Mouse (Mus musculus): ENCODE measurements around the gene Arl3. TPM values are rescaled to one million over a fixed set of nuclear protein-coding genes. Genes with fewer than 3 reads are reported as not detected.

Arl3 gene
- total and polyA plus RNA-seq, 2 experiments from 2014 or later = 66.2 to 220 TPM

- Histone ChIP-seq H3K36me3 (ENCODE audit: insufficient read depth, low read length) (0 out of 2 replicates have a peak, but pooled peaks cover 12% of the 10 kb centered on the region), H3K4me2 (ENCODE audit: low read depth, low read length) (no peak overlapping the region), H3K4me1 (ENCODE audit: insufficient read depth, low read length) (peaks cover 27% of the 10 kb centered on the region), H3K9me3 (ENCODE audit: low read length) (no peaks in the 10 kb centered on the region), H3K27me3 (ENCODE audit: insufficient read depth, low read length) (no peaks in the 10 kb centered on the region), H3K4me3 (ENCODE audit: low read length) (no peak overlapping the region), H3K27ac (peak overlapping the region; percentile 83), H3K9ac (replicated peaks; ENCODE audit: low read length) (no peak overlapping the region)
- WGBS = 41% methylated on average over 15 of the region's 15 CpGs
- TF ChIP-seq CTCF (IDR thresholded peaks at IDR 0.05; ENCODE audit: low read depth) = no peak
- peak; percentile 76 for DNase-seq (ENCODE audit: low spot score)
- ATAC-seq = peak; percentile 50
These were observed 89.2 kb downstream of the Arl3 start for GRCm38 (mm10) chr19:46483701-46484328.

GRCm38 (mm10) chr19:46482896-46483516 is 90.0 kb downstream of the Arl3 start:
- no peak overlapping the region for H3K9ac ChIP-seq (replicated peaks; ENCODE audit: low read length)
- 0 out of 2 replicates have a peak, but pooled peaks cover 12% of the 10 kb centered on the region for H3K36me3 ChIP-seq (ENCODE audit: insufficient read depth, low read length)
- H3K4me3 ChIP-seq (ENCODE audit: low read length) = no peak overlapping the region
- ATAC-seq (peak; percentile 21; the same call in 1 of the 2 replicates), DNase-seq (ENCODE audit: low spot score) (peak; percentile 55)
- H3K4me1 ChIP-seq (ENCODE audit: insufficient read depth, low read length) = peaks cover 27% of the 10 kb centered on the region
- WGBS = 41% methylated on average over 15 of the region's 17 CpGs
- H3K27me3 ChIP-seq (ENCODE audit: insufficient read depth, low read length) = no peaks in the 10 kb centered on the region
- peak overlapping the region; percentile 83 for H3K27ac ChIP-seq
- peak; percentile 67 for TF ChIP-seq CTCF (IDR thresholded peaks at IDR 0.05; ENCODE audit: low read depth)
- H3K9me3 ChIP-seq (ENCODE audit: low read length) = no peaks in the 10 kb centered on the region
- no peak overlapping the region for H3K4me2 ChIP-seq (ENCODE audit: low read depth, low read length)

- ATAC-seq = no peak
- DNase-seq (ENCODE audit: low spot score) = no peak
- H3K4me1 ChIP-seq (ENCODE audit: insufficient read depth, low read length) = peaks cover 32% of the 10 kb centered on the region
- no peak for TF ChIP-seq CTCF (IDR thresholded peaks at IDR 0.05; ENCODE audit: low read depth)
- no peaks in the 10 kb centered on the region for H3K27me3 ChIP-seq (ENCODE audit: insufficient read depth, low read length)
- H3K9ac ChIP-seq (replicated peaks; ENCODE audit: low read length) = no peak overlapping the region
- 30% methylated on average over 4 of the region's 4 CpGs for WGBS
- H3K4me2 ChIP-seq (ENCODE audit: low read depth, low read length) = no peak overlapping the region
- H3K27ac ChIP-seq = peak overlapping the region; percentile 23; the same call in 1 of the 2 replicates
- H3K4me3 ChIP-seq (ENCODE audit: low read length) = no peak overlapping the region
- 0 out of 2 replicates have a peak, but pooled peaks cover 10% of the 10 kb centered on the region for H3K36me3 ChIP-seq (ENCODE audit: insufficient read depth, low read length)
- H3K9me3 ChIP-seq (ENCODE audit: low read length) = no peaks in the 10 kb centered on the region
These were observed 91.2 kb downstream of the Arl3 start for GRCm38 (mm10) chr19:46481756-46482155.

- Histone ChIP-seq H3K4me3 (ENCODE audit: low read length) (no peak overlapping the region), H3K9ac (replicated peaks; ENCODE audit: low read length) (no peak overlapping the region), H3K4me2 (ENCODE audit: low read depth, low read length) (no peak overlapping the region), H3K4me1 (ENCODE audit: insufficient read depth, low read length) (peaks cover 32% of the 10 kb centered on the region), H3K9me3 (ENCODE audit: low read length) (no peaks in the 10 kb centered on the region), H3K27me3 (ENCODE audit: insufficient read depth, low read length) (no peaks in the 10 kb centered on the region), H3K36me3 (ENCODE audit: insufficient read depth, low read length) (0 out of 2 replicates have a peak, but pooled peaks cover 6% of the 10 kb centered on the region), H3K27ac (peak overlapping the region; percentile 23; the same call in 1 of the 2 replicates)
- no peak for DNase-seq (ENCODE audit: low spot score)
- ATAC-seq = no peak
- TF ChIP-seq CTCF (IDR thresholded peaks at IDR 0.05; ENCODE audit: low read depth) = no peak
- 25% methylated on average over 3 of the region's 3 CpGs for WGBS
These were observed 91.6 kb downstream of the Arl3 start for GRCm38 (mm10) chr19:46481352-46481751.

Other genes starting within 250 kb of the Arl3 start
- gene Psd, start 246.0 kb downstream of the Arl3 start, total RNA-seq (2014; rRNA removed) = 380 and 396 TPM in 2 replicates
- 115 and 123 TPM in 2 replicates for gene Psd, start 246.0 kb downstream of the Arl3 start, polyA plus RNA-seq (2015; fragmentation: Nextera tagmentation; extraction: Ambion mirVana)
- gene Fbxl15, start 245.0 kb downstream of the Arl3 start, total RNA-seq (2014; rRNA removed) = 69.1 and 71.4 TPM in 2 replicates
- gene Fbxl15, start 245.0 kb downstream of the Arl3 start, polyA plus RNA-seq (2015; fragmentation: Nextera tagmentation; extraction: Ambion mirVana) = 53.3 and 54.2 TPM in 2 replicates
- gene Cuedc2, start 234.5 kb downstream of the Arl3 start, total RNA-seq (2014; rRNA removed) = 125 and 134 TPM in 2 replicates
- 312 and 326 TPM in 2 replicates for gene Cuedc2, start 234.5 kb downstream of the Arl3 start, polyA plus RNA-seq (2015; fragmentation: Nextera tagmentation; extraction: Ambion mirVana)
- 7.5 and 12.3 TPM in 2 replicates for gene Mfsd13a, start 232.1 kb downstream of the Arl3 start, total RNA-seq (2014; rRNA removed)
- gene Mfsd13a, start 232.1 kb downstream of the Arl3 start, polyA plus RNA-seq (2015; fragmentation: Nextera tagmentation; extraction: Ambion mirVana) = 9.9 and 10.5 TPM in 2 replicates
- gene 2310034G01Rik, start 222.9 kb downstream of the Arl3 start, total RNA-seq (2014; rRNA removed) = 0.89 and 3.3 TPM in 2 replicates
- 1.7 and 2.5 TPM in 2 replicates for gene 2310034G01Rik, start 222.9 kb downstream of the Arl3 start, polyA plus RNA-seq (2015; fragmentation: Nextera tagmentation; extraction: Ambion mirVana)
- gene Actr1a, start 177.4 kb downstream of the Arl3 start, total RNA-seq (2014; rRNA removed) = 321 and 337 TPM in 2 replicates
- gene Actr1a, start 177.4 kb downstream of the Arl3 start, polyA plus RNA-seq (2015; fragmentation: Nextera tagmentation; extraction: Ambion mirVana) = 278 and 295 TPM in 2 replicates
- gene Sufu, start 176.3 kb downstream of the Arl3 start, total RNA-seq (2014; rRNA removed) = 21.4 and 21.9 TPM in 2 replicates
- 17.2 and 19.1 TPM in 2 replicates for gene Sufu, start 176.3 kb downstream of the Arl3 start, polyA plus RNA-seq (2015; fragmentation: Nextera tagmentation; extraction: Ambion mirVana)
- gene Trim8, start 71.5 kb downstream of the Arl3 start, total RNA-seq (2014; rRNA removed) = 108 and 115 TPM in 2 replicates
- 28.8 and 29.7 TPM in 2 replicates for gene Trim8, start 71.5 kb downstream of the Arl3 start, polyA plus RNA-seq (2015; fragmentation: Nextera tagmentation; extraction: Ambion mirVana)
- gene Sfxn2, start 167 bp upstream of the Arl3 start, total RNA-seq (2014; rRNA removed) = 8.1 and 10.2 TPM in 2 replicates
- 12.0 and 13.0 TPM in 2 replicates for gene Sfxn2, start 167 bp upstream of the Arl3 start, polyA plus RNA-seq (2015; fragmentation: Nextera tagmentation; extraction: Ambion mirVana)
- 52.3 and 56.9 TPM in 2 replicates for gene Wbp1l, start 25.9 kb upstream of the Arl3 start, total RNA-seq (2014; rRNA removed)
- 30.3 and 31.6 TPM in 2 replicates for gene Wbp1l, start 25.9 kb upstream of the Arl3 start, polyA plus RNA-seq (2015; fragmentation: Nextera tagmentation; extraction: Ambion mirVana)
- gene Cyp17a1, start 100.0 kb upstream of the Arl3 start, total RNA-seq (2014; rRNA removed) = not detected in 2 replicates
- gene Cyp17a1, start 100.0 kb upstream of the Arl3 start, polyA plus RNA-seq (2015; fragmentation: Nextera tagmentation; extraction: Ambion mirVana) = not detected in 2 replicates
- gene Borcs7, start 116.7 kb upstream of the Arl3 start, total RNA-seq (2014; rRNA removed) = 9.3 and 11.2 TPM in 2 replicates
- gene Borcs7, start 116.7 kb upstream of the Arl3 start, polyA plus RNA-seq (2015; fragmentation: Nextera tagmentation; extraction: Ambion mirVana) = 37.1 and 38.9 TPM in 2 replicates
- 16.0 and 19.0 TPM in 2 replicates for gene As3mt, start 134.3 kb upstream of the Arl3 start, total RNA-seq (2014; rRNA removed)
- gene As3mt, start 134.3 kb upstream of the Arl3 start, polyA plus RNA-seq (2015; fragmentation: Nextera tagmentation; extraction: Ambion mirVana) = 32.9 and 34.9 TPM in 2 replicates
- 45.7 and 47.2 TPM in 2 replicates for gene Cnnm2, start 188.4 kb upstream of the Arl3 start, total RNA-seq (2014; rRNA removed)
- gene Cnnm2, start 188.4 kb upstream of the Arl3 start, polyA plus RNA-seq (2015; fragmentation: Nextera tagmentation; extraction: Ambion mirVana) = 9.5 and 9.6 TPM in 2 replicates

Measured in hindbrain, postnatal 0 days (tissue).